Mouse (Mus musculus): ENCODE results near the gene Myl12a.

DNA sequence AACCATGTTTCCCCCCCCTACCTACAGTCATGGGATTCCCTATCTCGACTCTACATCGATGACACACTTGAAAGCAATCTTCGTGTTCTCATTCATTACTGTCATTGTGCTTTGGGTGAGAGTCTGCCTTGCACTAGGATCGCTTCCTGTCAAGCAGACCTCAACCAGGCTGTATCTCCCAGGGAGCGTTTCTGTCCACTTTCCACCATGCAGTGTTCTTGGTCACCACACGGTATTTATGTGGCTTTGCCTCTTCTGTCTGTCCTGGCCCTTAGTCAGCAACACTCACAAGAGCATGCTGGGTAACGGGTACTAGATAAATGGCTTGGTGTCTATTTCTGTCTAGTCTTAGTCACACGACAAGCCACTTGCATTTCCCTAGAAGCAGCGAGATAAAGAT, 29.3 kb downstream of the Myl12a start:
- TF ChIP-seq CTCF (IDR thresholded peaks at IDR 0.05; ENCODE audit: low read depth) = no peak
- TF ChIP-seq EP300 (IDR thresholded peaks at IDR 0.05; ENCODE audit: low read depth) = no peak

Data from heart, postnatal 0 days (tissue).